Mouse (Mus musculus) myocyte (in vitro differentiated cells): ENCODE data around the gene Siae. TPM values are rescaled to one million over a fixed set of nuclear protein-coding genes. Genes with fewer than 3 reads are reported as not detected.

ENCODE experiments used
- H3K27me3 ChIP-seq: one replicate; pipeline ENCODE4 v1.6.1; 2011; ENCODE audit not compliant: control insufficient read depth, insufficient read depth, insufficient read length
- H3K36me3 ChIP-seq: one replicate; pipeline ENCODE4 v1.6.1; 2011; ENCODE audit not compliant: control insufficient read depth, insufficient read depth
- H3K4me2 ChIP-seq: one replicate; pipeline ENCODE4 v1.6.1; 2011; ENCODE audit warnings: low read depth, control low read depth
- H3K4me3 ChIP-seq: one replicate; pipeline ENCODE4 v1.5.1; 2011; ENCODE audit warnings: mild to moderate bottlenecking, control low read depth, moderate library complexity
- H3K79me2 ChIP-seq: one replicate; pipeline ENCODE4 v1.6.1; 2011; ENCODE audit not compliant: control insufficient read depth, insufficient read depth
- H3ac ChIP-seq: one replicate; pipeline ENCODE4 v1.6.1; 2011; ENCODE audit not compliant: control insufficient read depth, insufficient read length
- CEBPB ChIP-seq: IDR thresholded peaks from 2 replicates; pipeline ENCODE4 v1.6.1; 2011; ENCODE audit warnings: mild to moderate bottlenecking, moderate library complexity; ENCODE audit not compliant: poor library complexity, insufficient read depth, severe bottlenecking
- E2F4 ChIP-seq: IDR thresholded peaks from one replicate; pipeline ENCODE4 v1.6.1; 2011; ENCODE audit warnings: mild to moderate bottlenecking, control low read depth, moderate library complexity; ENCODE audit not compliant: insufficient read depth
- MAX ChIP-seq: IDR thresholded peaks from one replicate; pipeline ENCODE4 v1.6.1; 2011; ENCODE audit warnings: low read depth, mild to moderate bottlenecking, control low read depth
- MYOD1 ChIP-seq, 3 experiments: IDR thresholded peaks; one replicate each; pipeline ENCODE4 v1.6.1; 2011; ENCODE audit warnings: control low read depth in 2 of 3, low read depth in 2 of 3, mild to moderate bottlenecking in 2 of 3, moderate library complexity in 1 of 3; ENCODE audit not compliant: insufficient read length in 2 of 3, control insufficient read depth in 1 of 3
- MYOG ChIP-seq, 3 experiments: IDR thresholded peaks; one replicate each; pipeline ENCODE4 v1.6.1; 2011; ENCODE audit warnings: control low read depth in 2 of 3, low read depth in 2 of 3, mild to moderate bottlenecking in 2 of 3; ENCODE audit not compliant: insufficient read length in 2 of 3, control insufficient read depth in 1 of 3, insufficient read depth in 1 of 3
- POLR2A ChIP-seq: IDR thresholded peaks from one replicate; pipeline ENCODE4 v1.6.1; 2011; ENCODE audit warnings: low read depth, mild to moderate bottlenecking, control low read depth, moderate library complexity; ENCODE audit not compliant: insufficient read length
- POLR2AphosphoS2 ChIP-seq: IDR thresholded peaks from one replicate; pipeline ENCODE4 v1.6.1; 2011; ENCODE audit warnings: low read depth, control low read depth; ENCODE audit not compliant: insufficient read length
- REST ChIP-seq: IDR thresholded peaks from one replicate; pipeline ENCODE4 v1.6.1; 2011; ENCODE audit warnings: mild to moderate bottlenecking, control low read depth, moderate library complexity; ENCODE audit not compliant: insufficient read depth, insufficient read length
- SRF ChIP-seq: IDR thresholded peaks from one replicate; pipeline ENCODE4 v1.6.1; 2011; ENCODE audit warnings: low read depth; ENCODE audit not compliant: control insufficient read depth, insufficient read length
- TCF12 ChIP-seq: IDR thresholded peaks from one replicate; pipeline ENCODE4 v1.6.1; 2011; ENCODE audit warnings: mild to moderate bottlenecking, control low read depth; ENCODE audit not compliant: poor library complexity, insufficient read depth, severe bottlenecking
- TCF3 ChIP-seq: IDR thresholded peaks from one replicate; pipeline ENCODE4 v1.6.1; 2011; ENCODE audit warnings: low read depth, control low read depth; ENCODE audit not compliant: insufficient read length
- USF1 ChIP-seq: IDR thresholded peaks from one replicate; pipeline ENCODE4 v1.6.1; 2011; ENCODE audit warnings: low read depth, mild to moderate bottlenecking, control low read depth, moderate library complexity
- polyA plus RNA-seq: library from polyadenylated mRNA; unstranded; fragments of >200 nt; fragmentation: generic; extraction: Trizol; gene quantifications from one replicate; pipeline ENCODE4 v1.2.1, GENCODE M21; 2012; ENCODE audit warnings: missing spikeins

Siae gene
- polyA plus RNA-seq, 1 experiment: 0.60 TPM

DNA sequence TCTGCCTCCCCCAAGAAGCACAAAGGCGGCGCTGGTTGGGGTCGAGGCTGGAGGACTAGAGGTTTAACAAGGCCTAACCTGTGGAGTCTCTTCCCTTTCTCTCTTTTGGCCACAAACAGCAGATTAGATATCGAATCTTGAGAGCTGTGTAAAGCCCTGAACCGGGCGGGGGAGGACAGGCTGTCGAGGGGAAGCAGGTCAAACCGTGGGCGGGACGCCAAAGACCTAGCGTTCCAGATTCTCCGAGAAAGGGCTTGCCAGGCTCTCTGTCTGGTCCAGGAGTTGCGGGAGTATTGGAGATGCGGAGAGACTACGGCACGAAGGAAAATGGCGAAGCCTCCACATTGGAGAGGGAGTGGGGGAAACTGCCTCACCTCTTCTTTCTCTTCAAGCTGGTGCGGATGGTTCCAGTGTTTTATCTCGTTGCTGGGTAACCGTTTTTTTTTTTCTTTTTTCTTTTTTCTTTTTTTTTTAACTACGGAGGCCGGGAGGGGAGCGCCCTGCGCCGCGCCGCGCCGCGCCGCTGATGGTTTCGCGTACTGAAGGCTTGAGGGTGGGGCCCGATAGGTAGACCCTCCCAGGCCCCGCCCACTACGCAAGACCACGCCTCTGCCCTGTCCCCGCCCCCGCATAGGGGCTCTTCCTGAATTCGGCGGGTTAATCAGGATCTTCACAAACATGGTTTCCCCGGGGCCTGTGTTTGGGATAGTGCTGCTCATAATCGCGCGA is 57.8 kb downstream of the Siae start, which contains the start of gene Spa17:
Gene Spa17, minus strand, starts transcription at position 541 of the 729 bp plus-strand sequence.
- Histone ChIP-seq H3K79me2 (no peaks in the 10 kb centered on the region), H3ac (peak within 1 kb of the TSS; percentile 9)
- no peak for TF ChIP-seq POLR2A
- TF ChIP-seq USF1: no peak
- no peak for TF ChIP-seq REST
- TF ChIP-seq MYOG (IDR thresholded peaks at IDR 0.05; ENCODE audit: control insufficient read depth in 1 of 3, insufficient read depth in 1 of 3, insufficient read length in 2 of 3, low read depth in 2 of 3): no peak
- no peak for TF ChIP-seq MYOD1 (IDR thresholded peaks at IDR 0.05; ENCODE audit: control insufficient read depth in 1 of 3, insufficient read length in 2 of 3, low read depth in 2 of 3)
- no peak for TF ChIP-seq E2F4
- TF ChIP-seq TCF12: no peak
- no peak for TF ChIP-seq TCF3
- no peak for TF ChIP-seq CEBPB
- no peak for TF ChIP-seq POLR2AphosphoS2

DNA sequence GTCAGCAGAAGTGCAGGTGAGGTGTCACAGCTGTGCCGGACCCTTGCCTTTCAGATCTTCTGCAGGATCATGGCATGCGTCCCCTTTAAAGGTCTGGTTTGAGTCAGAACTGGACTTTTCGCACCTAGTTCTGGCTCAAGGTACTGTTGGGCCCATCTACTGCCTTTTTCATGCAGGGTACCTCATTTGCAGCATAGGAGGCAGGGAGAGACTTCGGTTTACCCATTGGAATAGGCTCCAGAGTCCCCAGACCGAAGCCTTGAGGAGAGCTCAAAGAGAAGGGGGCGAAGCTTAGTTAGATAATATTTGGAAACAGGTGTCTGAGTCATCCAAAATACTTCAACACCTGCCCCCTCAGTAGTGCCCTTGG is 58.4 kb downstream of the Siae start:
- Histone ChIP-seq H3K4me2 (peak overlapping the region; percentile 82), H3ac (no peak overlapping the region), H3K79me2 (no peaks in the 10 kb centered on the region), H3K36me3 (no peaks in the 10 kb centered on the region), H3K27me3 (no peaks in the 10 kb centered on the region), H3K4me3 (peak overlapping the region; percentile 50)
- TF ChIP-seq REST (no peak), SRF (no peak), MYOG (IDR thresholded peaks at IDR 0.05; ENCODE audit: control insufficient read depth in 1 of 3, insufficient read depth in 1 of 3, insufficient read length in 2 of 3, low read depth in 2 of 3) (no peak), E2F4 (no peak)

More for the DNA sequence above, 57.8 kb downstream of the Siae start, which contains the start of gene Spa17:
- Histone ChIP-seq H3K36me3 (no peaks in the 10 kb centered on the region), H3K27me3 (no peaks in the 10 kb centered on the region), H3K4me2 (peak within 1 kb of the TSS; percentile 82), H3K4me3 (peak within 1 kb of the TSS; percentile 50)

- Histone ChIP-seq H3K27me3 (no peaks in the 10 kb centered on the region), H3K36me3 (no peaks in the 10 kb centered on the region), H3K79me2 (no peaks in the 10 kb centered on the region), H3ac (no peak overlapping the region), H3K4me2 (peak overlapping the region; percentile 82), H3K4me3 (peak overlapping the region; percentile 50)
- TF ChIP-seq MYOG (IDR thresholded peaks at IDR 0.05; ENCODE audit: control insufficient read depth in 1 of 3, insufficient read depth in 1 of 3, insufficient read length in 2 of 3, low read depth in 2 of 3): no peak
- no peak for TF ChIP-seq TCF12
- TF ChIP-seq USF1: no peak
- no peak for TF ChIP-seq POLR2AphosphoS2
- TF ChIP-seq TCF3: no peak
- TF ChIP-seq E2F4: no peak
- no peak for TF ChIP-seq REST
- no peak for TF ChIP-seq MYOD1 (IDR thresholded peaks at IDR 0.05; ENCODE audit: control insufficient read depth in 1 of 3, insufficient read length in 2 of 3, low read depth in 2 of 3)
- TF ChIP-seq SRF: no peak
- TF ChIP-seq POLR2A: no peak
- TF ChIP-seq MAX: no peak
- no peak for TF ChIP-seq CEBPB
Observed at GRCm38 (mm10) chr9:37614316-37614715, 58.8 kb downstream of the Siae start.

DNA sequence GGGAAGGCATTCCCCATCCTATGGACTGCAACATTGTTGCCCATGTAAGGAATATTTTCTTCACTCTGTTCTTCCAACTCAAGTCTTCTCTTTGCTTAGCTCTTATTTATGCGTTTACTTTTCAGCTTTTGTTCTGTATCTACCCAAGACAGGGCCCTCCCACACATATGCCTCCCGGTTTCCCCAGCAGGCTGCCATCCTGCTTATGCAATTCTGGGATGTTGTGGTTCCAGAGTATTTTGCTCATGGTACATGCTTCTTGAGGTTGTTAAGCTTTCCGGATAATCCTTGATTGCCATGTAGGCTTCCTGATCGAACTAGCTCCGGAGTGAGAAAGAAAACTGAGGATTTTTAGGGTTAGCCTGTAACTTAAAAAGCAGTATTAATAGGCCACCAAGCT is 59.7 kb downstream of the Siae start:
- Histone ChIP-seq H3K4me3 (no peak overlapping the region), H3K4me2 (no peak overlapping the region), H3K27me3 (no peaks in the 10 kb centered on the region), H3K36me3 (no peaks in the 10 kb centered on the region), H3K79me2 (no peaks in the 10 kb centered on the region), H3ac (no peak overlapping the region)
- TF ChIP-seq MYOD1 (IDR thresholded peaks at IDR 0.05; ENCODE audit: control insufficient read depth in 1 of 3, insufficient read length in 2 of 3, low read depth in 2 of 3): no peak
- no peak for TF ChIP-seq POLR2AphosphoS2
- no peak for TF ChIP-seq MAX
- TF ChIP-seq CEBPB: no peak
- TF ChIP-seq E2F4: no peak
- TF ChIP-seq TCF12: no peak
- TF ChIP-seq MYOG (IDR thresholded peaks at IDR 0.05; ENCODE audit: control insufficient read depth in 1 of 3, insufficient read depth in 1 of 3, insufficient read length in 2 of 3, low read depth in 2 of 3): no peak
- no peak for TF ChIP-seq USF1
- no peak for TF ChIP-seq POLR2A
- TF ChIP-seq REST: no peak
- no peak for TF ChIP-seq TCF3
- no peak for TF ChIP-seq SRF
